Mouse (Mus musculus): Measurements from ENCODE around the gene Acadl. TPM values are rescaled to one million over a fixed set of nuclear protein-coding genes. Genes with fewer than 3 reads are reported as not detected.
A peak's percentile ranks its signal among the peaks of the same experiment; 100 is the strongest.

Acadl gene
- total RNA-seq, 2 experiments from 2014 or later = 186 to 398 TPM

DNA sequence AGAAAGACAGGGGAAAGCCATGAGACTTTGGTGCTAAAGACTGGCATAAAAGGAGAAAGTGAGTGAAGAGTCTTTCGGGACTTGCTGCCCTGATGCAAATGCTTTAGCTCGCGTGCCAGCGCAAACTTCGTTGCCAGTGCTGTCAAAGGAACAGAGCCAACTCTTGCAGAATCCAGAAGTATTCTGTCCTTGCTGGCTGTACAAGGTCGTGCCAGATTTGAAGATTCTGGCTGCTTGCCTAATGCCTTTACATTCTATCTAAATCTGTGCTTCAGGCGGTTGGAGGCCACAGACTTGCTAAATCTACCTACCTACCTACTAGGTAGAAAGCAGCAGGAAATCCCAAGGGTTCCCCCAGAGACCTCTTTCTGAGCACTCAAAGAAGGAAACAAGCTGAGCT, 8.5 kb upstream of the Acadl start:
- no peak for TF ChIP-seq CTCF (IDR thresholded peaks at IDR 0.05)
- peak; percentile 59 for DNase-seq
- intact Hi-C loops (cut with DNase I) = no loop called here
- H3K4me3 ChIP-seq = no peak overlapping the region
- peak overlapping the region; percentile 54; the same call in 1 of the 2 replicates for H3K27ac ChIP-seq

DNA sequence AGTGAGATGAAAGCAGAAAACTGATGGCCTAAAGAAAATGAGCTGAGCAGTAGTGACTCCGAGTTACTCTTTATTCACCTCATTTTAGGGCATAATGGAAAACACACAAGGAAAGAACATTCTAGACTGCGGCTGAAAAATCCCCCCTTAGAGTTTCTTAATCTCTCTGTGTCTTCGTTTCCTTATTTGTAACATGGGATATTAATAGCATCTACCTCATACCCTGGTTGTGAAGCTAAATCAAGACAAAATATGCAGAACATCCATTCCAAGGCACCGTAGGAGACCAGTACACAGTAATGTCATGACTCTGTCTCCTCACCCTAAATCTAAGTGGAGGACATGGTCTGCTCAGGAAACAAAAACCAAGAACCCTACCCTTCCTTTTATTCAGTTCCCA, 2.6 kb upstream of the Acadl start:
- no peak for DNase-seq
- intact Hi-C loops (cut with DNase I) = no loop called here
- no peak for TF ChIP-seq CTCF (IDR thresholded peaks at IDR 0.05)
- H3K4me3 ChIP-seq = no peak overlapping the region
- peak overlapping the region; percentile 65 for H3K27ac ChIP-seq

DNA sequence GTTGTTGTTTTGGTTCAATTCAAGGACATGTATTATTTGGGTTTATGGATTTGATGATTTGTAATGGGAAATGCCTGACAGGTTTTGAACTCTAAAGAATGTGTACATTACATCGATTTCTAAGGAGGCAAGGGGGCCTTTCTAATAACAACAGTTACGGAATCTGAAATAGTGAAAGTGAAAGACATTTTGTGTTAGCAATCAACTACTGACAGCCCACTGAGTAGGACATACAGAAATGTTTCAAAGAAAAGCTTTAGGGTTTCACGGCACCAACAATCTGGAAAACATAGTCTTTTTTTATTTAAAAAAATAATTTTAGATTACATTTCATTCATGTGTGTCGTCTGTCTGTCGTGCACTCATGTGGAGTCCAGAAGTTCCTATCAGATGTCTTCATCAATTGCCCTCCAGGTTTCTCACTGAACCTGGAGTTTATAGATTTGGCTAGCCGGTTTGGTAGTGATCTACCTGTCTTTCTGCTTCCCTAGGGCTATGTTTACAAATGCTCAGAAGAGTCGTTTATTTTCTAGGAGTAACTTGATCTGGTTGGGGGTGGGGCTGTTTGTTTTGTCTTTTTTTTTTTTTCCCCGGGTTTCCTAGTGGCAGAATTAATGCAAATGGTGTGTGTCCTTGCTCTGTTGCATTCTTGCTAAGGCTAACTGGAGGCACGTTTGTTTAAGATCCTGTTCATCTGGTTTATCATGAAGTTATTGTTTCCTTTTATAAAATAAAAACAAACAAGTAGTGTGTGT, 841 bp upstream of the Acadl start:
- no peak for DNase-seq
- intact Hi-C loops (cut with DNase I) = loop anchor here (2.0 to 5.0 kb wide), 2 partner anchors 33 to 47 kb away; partner anchors contain the start of gene Kansl1l
- Histone ChIP-seq H3K27ac (peak overlapping the region; percentile 97), H3K4me3 (peak overlapping the region; percentile 99)
- TF ChIP-seq CTCF (IDR thresholded peaks at IDR 0.05) = no peak

DNA sequence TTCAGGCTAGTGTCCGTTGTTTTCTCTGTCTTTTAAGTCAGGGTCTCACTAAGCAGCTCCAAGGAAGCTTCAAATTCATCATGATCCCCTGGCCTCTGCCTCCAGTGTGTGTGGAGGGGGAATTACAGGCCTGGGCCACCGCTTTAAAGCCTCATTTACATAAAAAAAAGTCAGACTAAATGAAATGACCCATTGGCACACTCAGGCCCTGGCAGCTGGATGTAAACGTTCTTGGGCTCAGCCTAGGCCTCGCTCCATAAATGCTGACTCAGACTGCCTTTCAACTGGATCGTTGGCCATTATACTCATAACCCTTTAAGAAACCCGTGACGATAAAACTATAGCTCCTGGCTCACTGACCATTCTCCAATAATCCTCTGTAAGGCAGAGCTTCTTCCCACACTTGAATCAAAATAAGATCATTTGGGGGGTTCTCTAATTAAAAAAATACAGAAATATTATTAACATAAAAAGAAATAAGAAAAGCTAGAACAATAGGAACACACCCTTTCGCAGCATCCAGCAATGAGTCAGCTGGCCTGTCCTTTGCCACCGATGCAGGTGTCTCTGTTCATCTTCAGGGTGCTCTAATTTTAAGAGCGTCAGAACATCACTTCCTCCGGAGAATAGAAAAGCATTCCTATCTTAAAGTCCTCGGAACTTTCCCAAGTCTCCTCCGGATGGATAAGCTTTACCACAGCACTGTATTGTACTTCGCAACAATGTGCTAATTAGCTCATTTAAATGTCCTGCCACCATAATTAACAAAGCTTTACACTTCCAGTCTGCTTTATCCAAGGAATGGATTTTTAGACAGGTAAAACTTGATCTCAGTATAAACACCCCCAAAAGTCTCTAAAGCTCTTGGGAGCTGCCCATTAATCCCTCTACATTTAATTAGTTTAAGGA, 1.1 kb downstream of the Acadl start:
- intact Hi-C loops (cut with DNase I) = loop anchor here (2.0 to 5.0 kb wide), 2 partner anchors 35 to 45 kb away; partner anchors contain the start of gene Kansl1l
- no peak for TF ChIP-seq CTCF (IDR thresholded peaks at IDR 0.05)
- DNase-seq = no peak
- Histone ChIP-seq H3K27ac (peak overlapping the region; percentile 97), H3K4me3 (peak overlapping the region; percentile 99)

DNA sequence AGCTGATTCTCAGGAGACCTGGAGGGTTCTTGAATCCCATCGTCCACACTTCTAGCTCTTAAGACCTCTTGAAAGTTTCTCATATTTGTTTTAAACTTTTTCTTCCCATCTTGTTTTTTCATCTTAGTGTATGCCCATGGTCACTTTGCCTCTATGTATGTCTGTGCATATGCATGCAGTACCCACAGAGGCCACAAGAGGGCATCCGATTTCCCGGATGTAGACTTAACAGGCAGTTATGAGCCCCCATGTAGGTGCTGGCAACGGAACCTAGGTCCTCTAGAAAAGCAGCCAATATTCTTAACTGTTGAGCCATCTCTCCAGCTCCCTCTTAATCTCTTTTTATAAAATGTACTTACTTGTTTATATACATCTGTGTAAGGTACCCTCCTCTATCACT, 15.6 kb downstream of the Acadl start:
- intact Hi-C loops (cut with DNase I) = no loop called here
- H3K4me3 ChIP-seq = no peak overlapping the region
- TF ChIP-seq CTCF (IDR thresholded peaks at IDR 0.05) = peak; percentile 72
- no peak overlapping the region for H3K27ac ChIP-seq
- DNase-seq = no peak

DNA sequence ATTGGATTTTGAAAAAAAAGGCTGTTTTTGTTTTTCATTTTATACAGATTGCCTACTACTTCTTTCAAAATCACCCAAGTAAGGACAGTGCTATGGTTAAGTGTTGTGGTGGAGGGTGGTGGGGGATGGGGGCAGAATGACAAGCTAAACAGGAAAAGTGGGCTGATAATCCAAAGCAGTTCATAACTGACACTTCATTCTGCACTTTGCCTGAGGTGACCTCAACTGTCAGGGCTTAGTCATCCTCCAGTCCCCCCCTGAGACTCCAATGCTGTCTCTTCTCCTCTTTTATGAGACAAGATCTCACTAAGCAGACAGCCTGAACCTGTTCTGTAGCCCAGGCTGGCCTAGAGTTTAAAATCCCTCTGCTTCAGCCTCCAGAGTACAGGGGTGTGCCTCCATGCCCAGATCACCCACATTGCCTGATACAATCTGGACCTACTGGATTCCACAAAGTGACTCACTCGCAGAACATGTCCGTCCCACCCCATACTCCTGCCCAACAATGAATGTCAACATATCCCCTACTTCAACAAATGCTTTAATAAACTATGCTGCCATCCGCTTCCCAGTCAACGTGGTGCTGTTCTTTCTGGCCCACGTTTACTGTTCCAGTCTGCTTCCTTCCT, 17.3 kb downstream of the Acadl start:
- no peak overlapping the region for H3K4me3 ChIP-seq
- intact Hi-C loops (cut with DNase I) = no loop called here
- no peak for DNase-seq
- no peak overlapping the region for H3K27ac ChIP-seq
- TF ChIP-seq CTCF (IDR thresholded peaks at IDR 0.05) = no peak

DNA sequence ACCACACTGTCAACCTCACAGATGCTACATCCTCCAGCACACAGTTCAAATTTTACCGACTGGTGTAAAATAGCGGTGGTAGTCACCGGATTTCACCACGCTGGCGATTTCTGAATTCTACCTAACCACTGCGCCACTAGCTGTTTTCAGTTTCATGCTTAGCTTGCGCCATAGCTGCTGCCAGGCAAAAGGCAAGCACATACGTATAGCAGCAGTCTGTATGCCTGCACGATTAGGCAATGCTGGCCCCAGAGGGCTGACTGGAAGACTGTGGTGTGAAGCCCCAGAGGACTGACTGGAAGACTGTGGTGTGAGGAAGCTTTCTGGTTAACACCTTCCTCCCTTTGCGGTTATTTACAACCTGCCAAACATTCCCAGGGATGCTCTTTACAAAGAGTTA, 21.1 kb downstream of the Acadl start:
- H3K27ac ChIP-seq = no peak overlapping the region
- H3K4me3 ChIP-seq = no peak overlapping the region
- no peak for TF ChIP-seq CTCF (IDR thresholded peaks at IDR 0.05)
- DNase-seq = no peak
- intact Hi-C loops (cut with DNase I) = no loop called here

DNA sequence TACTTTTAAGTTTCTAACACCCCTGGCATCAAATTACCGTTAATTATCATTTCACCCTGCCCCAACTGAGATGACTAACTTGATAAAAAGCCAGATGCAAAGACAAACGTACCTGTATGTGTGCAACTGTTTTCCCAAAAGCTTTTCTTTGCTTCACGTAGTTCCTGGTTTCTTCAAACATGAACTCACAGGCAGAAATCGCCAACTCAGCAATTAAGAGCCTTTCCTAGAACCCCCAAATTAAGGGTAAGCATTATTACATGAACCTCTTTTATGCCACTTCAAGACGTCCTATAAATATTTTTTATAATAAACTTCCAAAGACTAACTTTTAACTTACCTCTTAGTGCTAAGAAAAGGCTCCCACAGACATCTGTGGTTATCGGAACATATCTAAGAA, 21.6 kb downstream of the Acadl start:
- intact Hi-C loops (cut with DNase I) = no loop called here
- no peak for TF ChIP-seq CTCF (IDR thresholded peaks at IDR 0.05)
- H3K27ac ChIP-seq = no peak overlapping the region
- DNase-seq = no peak
- no peak overlapping the region for H3K4me3 ChIP-seq

DNA sequence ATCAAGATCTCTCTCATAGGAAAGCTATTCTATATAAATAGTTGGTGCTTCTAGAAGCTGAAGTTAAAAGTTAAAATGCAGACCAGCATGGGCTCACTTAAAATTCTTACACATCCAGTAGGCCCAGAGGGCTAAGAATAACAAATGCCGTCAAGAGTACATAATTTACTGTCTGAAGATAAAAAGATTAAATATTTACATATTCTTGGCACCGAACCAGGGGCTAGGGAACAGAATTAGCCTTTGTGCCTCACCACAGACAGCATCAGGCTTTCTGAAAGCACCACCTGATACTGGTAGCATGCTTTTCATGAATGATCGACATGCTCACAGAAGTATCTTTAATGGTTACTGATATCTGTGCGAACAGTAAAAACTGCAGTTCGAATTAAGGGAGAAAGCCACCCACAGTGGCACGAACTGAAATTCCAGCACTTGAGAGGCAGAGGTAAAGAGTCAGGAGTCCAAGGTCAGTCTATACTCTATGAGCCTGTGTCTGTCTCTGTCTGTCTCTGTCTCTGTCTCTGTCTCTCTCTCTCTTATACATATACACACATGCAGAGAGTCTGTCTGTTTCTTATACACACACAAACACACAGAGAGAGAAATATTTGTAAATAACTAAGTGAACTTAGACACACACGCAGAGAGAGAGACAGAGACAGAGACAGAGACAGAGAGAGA, 23.2 kb downstream of the Acadl start:
- TF ChIP-seq CTCF (IDR thresholded peaks at IDR 0.05) = no peak
- intact Hi-C loops (cut with DNase I) = no loop called here
- H3K27ac ChIP-seq = no peak overlapping the region
- DNase-seq = no peak
- no peak overlapping the region for H3K4me3 ChIP-seq

DNA sequence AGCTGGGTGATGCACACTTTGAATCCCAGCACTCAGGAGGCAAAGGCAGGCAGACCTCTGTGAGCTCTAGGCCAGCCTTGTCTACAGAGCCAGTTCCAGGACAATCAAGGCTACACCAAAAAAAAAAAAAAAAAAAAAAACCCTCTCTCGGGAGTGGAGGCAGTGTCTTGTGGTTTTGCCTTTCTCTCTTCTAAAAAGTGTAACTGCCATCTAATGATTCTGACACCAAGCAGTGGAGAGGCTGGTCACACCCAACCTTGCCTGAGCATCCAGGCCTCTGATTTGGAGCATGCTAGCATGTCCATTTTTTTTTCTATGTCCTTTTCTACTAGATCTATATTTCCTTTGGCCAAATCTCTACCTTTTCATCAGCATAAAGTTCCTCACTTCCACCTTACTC, 23.9 kb downstream of the Acadl start:
- no peak for TF ChIP-seq CTCF (IDR thresholded peaks at IDR 0.05)
- Histone ChIP-seq H3K27ac (no peak overlapping the region), H3K4me3 (no peak overlapping the region)
- DNase-seq = no peak
- intact Hi-C loops (cut with DNase I) = no loop called here

DNA sequence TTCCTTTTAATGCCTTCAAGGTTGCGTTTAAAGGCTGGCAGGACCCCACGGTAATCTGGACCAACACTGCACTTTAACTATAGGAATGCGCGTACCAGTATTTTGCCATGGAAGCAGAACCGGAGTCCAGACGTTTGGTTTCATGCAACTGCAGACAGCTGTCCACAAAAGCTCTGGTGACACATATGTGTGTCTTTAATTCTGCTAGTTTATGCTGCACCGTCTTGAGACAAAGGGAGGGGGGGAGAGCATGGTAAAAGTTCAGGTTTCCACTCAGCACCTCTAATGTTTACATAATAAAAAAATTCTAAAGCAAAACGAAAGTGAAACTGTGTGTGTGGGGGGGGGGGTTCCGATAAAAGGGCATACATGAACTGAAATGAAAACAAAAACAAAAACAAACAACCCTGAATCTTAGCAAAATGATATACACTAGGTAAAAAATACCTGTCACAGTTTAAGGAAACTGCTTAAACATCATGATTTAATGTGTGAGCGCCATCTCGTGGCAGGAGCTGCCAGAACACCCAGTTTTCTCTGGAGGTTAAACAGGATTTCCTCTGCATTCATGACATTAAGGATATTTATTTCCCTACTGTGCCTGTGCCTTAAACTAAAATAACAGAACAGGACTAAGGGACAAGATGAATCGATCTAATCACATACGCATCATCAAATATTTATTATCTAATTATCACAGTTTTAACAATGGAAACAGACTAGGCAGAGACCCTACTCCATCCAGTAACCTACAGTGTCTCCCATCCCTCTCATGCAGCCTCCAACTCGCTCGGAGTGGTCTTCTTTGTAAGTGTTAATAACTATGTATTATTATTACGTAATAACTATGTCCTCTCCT, 24.7 kb downstream of the Acadl start:
- DNase-seq = peak; percentile 77
- peak overlapping the region; percentile 63 for H3K4me3 ChIP-seq
- intact Hi-C loops (cut with DNase I) = no loop called here
- TF ChIP-seq CTCF (IDR thresholded peaks at IDR 0.05) = peak; percentile 87
- peak overlapping the region; percentile 38 for H3K27ac ChIP-seq

Data from gastrocnemius, adult 2 months (tissue).